ENCODE assay signal across 28 mouse cellular contexts in genomic region chr9:79950666-79951065, GRCm38 (mm10).
DNase-seq lines count a peak whose midpoint lies in the region; ATAC-seq and TF ChIP-seq lines count a peak whose summit lies in the region.
"Had no signal": no experiment of that assay in that cellular context is flagged by ENCODE, and none has a peak within 500 bp of the region (broad histone marks: within the 10 kb centered on the region; RNA-seq: fewer than 3 reads in every experiment).

No protein-coding gene starts in this region.

- TF ChIP-seq EP300 in liver, postnatal 0 days (IDR thresholded peaks at IDR 0.05; ENCODE audit: low read depth), result no peak

- H3K4me2 ChIP-seq in liver, embryonic 11.5 days, result no peak overlapping the region
- no peak overlapping the region for H3K4me2 ChIP-seq in liver, postnatal 0 days (ENCODE audit: low read depth, low read length)
- H3K4me2 ChIP-seq in forebrain, embryonic 13.5 days, result no peak overlapping the region
- H3K4me2 ChIP-seq: embryonic facial prominence, embryonic 13.5 days; embryonic facial prominence, embryonic 15.5 days; forebrain, embryonic 12.5 days; forebrain, embryonic 15.5 days had no signal

- no peak overlapping the region for H3K4me3 ChIP-seq in gastrocnemius, adult 2 months
- H3K4me3 ChIP-seq in liver, embryonic 11.5 days (ENCODE audit: low read depth, low read length), result no peak overlapping the region
- H3K4me3 ChIP-seq in liver, postnatal 0 days (ENCODE audit: low read depth, low read length), result no peak overlapping the region
- no peak overlapping the region for H3K4me3 ChIP-seq in brown adipose tissue, adult 24 weeks (ENCODE audit: insufficient read depth, low read depth, low read length)
- H3K4me3 ChIP-seq in forebrain, embryonic 13.5 days, result no peak overlapping the region
- H3K4me3 ChIP-seq: embryonic facial prominence, embryonic 13.5 days; embryonic facial prominence, embryonic 15.5 days; erythroblast, embryonic 14.5 days; forebrain, embryonic 10.5 days; forebrain, embryonic 12.5 days; forebrain, embryonic 15.5 days had no signal

- H3K36me3 ChIP-seq in liver, embryonic 11.5 days (ENCODE audit: control insufficient read depth, insufficient read depth, low read length), result no peaks in the 10 kb centered on the region
- H3K36me3 ChIP-seq in liver, postnatal 0 days (replicated peaks; ENCODE audit: insufficient read depth, low read length), result no peaks in the 10 kb centered on the region
- H3K36me3 ChIP-seq in forebrain, embryonic 13.5 days (ENCODE audit: poor library complexity, severe bottlenecking), result no peaks in the 10 kb centered on the region
- H3K36me3 ChIP-seq: embryonic facial prominence, embryonic 13.5 days; embryonic facial prominence, embryonic 15.5 days; forebrain, embryonic 10.5 days; forebrain, embryonic 12.5 days; forebrain, embryonic 15.5 days; G1E had no signal

- ATAC-seq in liver, embryonic 11.5 days (replicated peaks; ENCODE audit: low FRiP score), result no peak
- ATAC-seq in liver, postnatal 0 days, result no peak
- no peak for ATAC-seq in forebrain, embryonic 13.5 days
- ATAC-seq: activated CD4-positive, CD25-positive, alpha-beta regulatory T cell, adult 4 months; CD4-positive, CD25-positive, alpha-beta regulatory T cell, adult 4 months; forebrain, embryonic 15.5 days; forebrain, postnatal 0 days; Patski had no signal

- WGBS in liver, embryonic 11.5 days, result 89% methylated on average over 5 of the region's 5 CpGs
- WGBS in liver, postnatal 0 days (ENCODE audit: insufficient replicate concordance), result 77% methylated on average over 5 of the region's 5 CpGs
- WGBS in forebrain, embryonic 13.5 days, result 92% methylated on average over 5 of the region's 5 CpGs

- H3K4me1 ChIP-seq in liver, embryonic 11.5 days (replicated peaks; ENCODE audit: control insufficient read depth, insufficient read depth, low read length), result peaks cover 4% of the 10 kb centered on the region; the same call in 1 of the 2 replicates
- H3K4me1 ChIP-seq in liver, postnatal 0 days (ENCODE audit: insufficient read depth), result peaks cover 4% of the 10 kb centered on the region; the same call in 1 of the 2 replicates
- H3K4me1 ChIP-seq in brown adipose tissue, adult 24 weeks (ENCODE audit: control insufficient read depth, insufficient read depth, insufficient read length, low read length), result peaks cover 20% of the 10 kb centered on the region; the same call in 1 of the 2 replicates
- no peaks in the 10 kb centered on the region for H3K4me1 ChIP-seq in forebrain, embryonic 13.5 days
- H3K4me1 ChIP-seq: forebrain, embryonic 12.5 days; forebrain, embryonic 15.5 days had no signal

- intact Hi-C loops in gastrocnemius, adult 2 months (cut with DNase I), result loop anchor here (2.0 kb wide), 1 partner anchor 14 kb away; no protein-coding TSS in a partner anchor

- H3K9ac ChIP-seq in liver, embryonic 11.5 days (ENCODE audit: low read depth, low read length), result no peak overlapping the region
- H3K9ac ChIP-seq in liver, postnatal 0 days (replicated peaks), result no peak overlapping the region
- H3K9ac ChIP-seq in forebrain, embryonic 13.5 days, result no peak overlapping the region
- H3K9ac ChIP-seq: embryonic facial prominence, embryonic 13.5 days; embryonic facial prominence, embryonic 15.5 days; forebrain, embryonic 12.5 days; forebrain, embryonic 15.5 days; forebrain, postnatal 0 days had no signal

- H3K27ac ChIP-seq in gastrocnemius, adult 2 months, result peak overlapping the region; percentile 72
- no peak overlapping the region for H3K27ac ChIP-seq in liver, embryonic 11.5 days (ENCODE audit: low read depth, low read length)
- H3K27ac ChIP-seq in liver, postnatal 0 days (ENCODE audit: low read depth), result no peak overlapping the region
- H3K27ac ChIP-seq in brown adipose tissue, adult 24 weeks (replicated peaks; ENCODE audit: low read depth, low read length), result peak overlapping the region; percentile 68
- H3K27ac ChIP-seq in forebrain, embryonic 13.5 days, result no peak overlapping the region
- H3K27ac ChIP-seq: embryonic facial prominence, embryonic 13.5 days; embryonic facial prominence, embryonic 15.5 days; forebrain, embryonic 10.5 days; forebrain, embryonic 12.5 days; forebrain, embryonic 15.5 days had no signal

- TF ChIP-seq CTCF in gastrocnemius, adult 2 months (IDR thresholded peaks at IDR 0.05), result no peak
- TF ChIP-seq CTCF in liver, postnatal 0 days (IDR thresholded peaks at IDR 0.05; ENCODE audit: low read depth), result no peak

- H3K27me3 ChIP-seq in liver, embryonic 11.5 days (replicated peaks; ENCODE audit: control insufficient read depth, insufficient read depth, low read length), result no peaks in the 10 kb centered on the region
- H3K27me3 ChIP-seq in liver, postnatal 0 days (ENCODE audit: insufficient read depth, low read length), result no peaks in the 10 kb centered on the region
- no peaks in the 10 kb centered on the region for H3K27me3 ChIP-seq in forebrain, embryonic 13.5 days
- H3K27me3 ChIP-seq: CH12.LX; embryonic facial prominence, embryonic 13.5 days; embryonic facial prominence, embryonic 15.5 days; forebrain, embryonic 12.5 days; forebrain, embryonic 15.5 days; Patski had no signal

- H3K9me3 ChIP-seq in liver, embryonic 11.5 days (ENCODE audit: control insufficient read depth, low read length), result no peaks in the 10 kb centered on the region
- H3K9me3 ChIP-seq in liver, postnatal 0 days (ENCODE audit: low read length), result no peaks in the 10 kb centered on the region
- no peaks in the 10 kb centered on the region for H3K9me3 ChIP-seq in forebrain, embryonic 13.5 days (replicated peaks)
- H3K9me3 ChIP-seq: embryonic facial prominence, embryonic 13.5 days; embryonic facial prominence, embryonic 15.5 days; forebrain, embryonic 10.5 days; forebrain, embryonic 12.5 days; forebrain, embryonic 15.5 days; G1E had no signal

- no peak for DNase-seq in gastrocnemius, adult 2 months
- no peak for DNase-seq in gastrocnemius, postnatal 4 days (ENCODE audit: low spot score in 2 of 2)
- DNase-seq in liver, embryonic 11.5 days (ENCODE audit: low spot score), result peak; percentile 12
- DNase-seq in liver, postnatal 0 days, result no peak
- DNase-seq: adrenal gland, adult 8-10 months; adrenal gland, postnatal 14 days; adrenal gland, postnatal 36 days; cerebellum, adult 11 months; cerebellum, adult 18-20 months; cerebellum, adult 8-10 months; cerebellum, adult 9-11 months; cerebellum, postnatal 14 days; cerebellum, postnatal 36 days; embryo, embryonic 11 days; forebrain, postnatal 0 days had no signal

Comparison
In these comparisons a context has a peak if more than half of its experiments do, and no peak if none do; other contexts are left out.
1. H3K27ac ChIP-seq: peak in gastrocnemius, adult 2 months (single experiment) and brown adipose tissue, adult 24 weeks (single experiment); none in liver, embryonic 11.5 days (single experiment), liver, postnatal 0 days (single experiment) and forebrain, embryonic 13.5 days (single experiment).